Mouse (Mus musculus) kidney, adult 2 months (tissue): ENCODE measurements around the gene Tnpo3.

Experiments used
- CTCF ChIP-seq: fragments of 200-500 bp; conservative IDR thresholded peaks from 2 replicates; pipeline ENCODE4 v1.5.1; 2011; ENCODE audit warnings: low read depth, mild to moderate bottlenecking, control low read depth, low read length, moderate library complexity, mixed read lengths; ENCODE audit not compliant: insufficient read depth, insufficient read length
- POLR2A ChIP-seq: fragments of 200-500 bp; IDR thresholded peaks from one replicate; pipeline ENCODE4 v1.6.1; 2011; ENCODE audit warnings: low read depth, low read length, control low read depth

- TF ChIP-seq CTCF (no peak), POLR2A (no peak)
Observed at GRCm38 (mm10) chr6:29595656-29596055, 14.0 kb downstream of the Tnpo3 start.
